Mouse (Mus musculus): ENCODE measurements around the gene Fam120a.
A peak's percentile ranks its signal among the peaks of the same experiment; 100 is the strongest.

Fam120a gene

GRCm38 (mm10) chr13:48913141-48913540 is 54.7 kb downstream of the Fam120a start:
- peak; percentile 34 for DNase-seq (ENCODE audit: low spot score)

DNA sequence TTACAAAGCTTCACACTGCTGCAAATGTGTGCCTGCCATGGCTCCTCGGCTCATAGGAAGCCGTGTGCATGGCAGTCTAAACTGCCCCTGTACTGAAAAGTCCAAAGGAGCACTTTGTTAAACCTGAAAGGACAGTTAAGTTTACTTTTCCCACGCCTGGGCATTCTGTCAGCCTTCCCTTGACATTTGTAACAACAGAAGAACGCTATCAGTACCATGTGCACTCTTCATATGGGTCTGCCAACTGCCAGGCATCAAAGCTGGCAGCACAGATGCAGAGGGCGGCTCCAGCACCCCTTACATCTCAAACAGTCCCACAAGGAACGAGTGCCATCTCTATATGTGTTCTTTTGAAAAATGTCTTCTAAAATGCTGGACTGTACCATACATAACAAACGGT is 56.4 kb downstream of the Fam120a start:
- DNase-seq (ENCODE audit: low spot score) = no peak

GRCm38 (mm10) chr13:48905458-48905857 is 62.4 kb downstream of the Fam120a start:
- no peak for DNase-seq (ENCODE audit: low spot score)

DNA sequence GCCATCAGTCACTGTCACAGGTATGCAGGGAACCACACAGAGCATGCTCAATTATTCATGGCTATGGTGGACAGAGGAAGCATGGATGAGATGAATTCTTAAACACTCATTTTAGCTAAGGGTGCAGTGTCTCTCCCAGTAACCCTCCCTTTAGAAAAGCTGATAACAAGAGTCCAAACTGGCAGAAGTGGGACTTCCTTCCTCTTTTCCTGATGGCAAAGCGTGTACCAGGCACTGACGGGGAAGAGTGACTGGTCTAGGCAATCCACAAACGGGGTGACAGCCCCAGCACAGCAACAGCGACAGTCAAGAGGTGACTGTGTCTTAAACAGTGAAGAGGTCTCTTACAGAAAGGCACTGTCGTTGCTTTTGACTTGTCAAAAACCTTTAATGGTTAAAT is 72.4 kb downstream of the Fam120a start:
- DNase-seq (ENCODE audit: low spot score) = no peak

- no peak for DNase-seq (ENCODE audit: low spot score)
These were observed 77.4 kb downstream of the Fam120a start for GRCm38 (mm10) chr13:48890260-48890960.

DNA sequence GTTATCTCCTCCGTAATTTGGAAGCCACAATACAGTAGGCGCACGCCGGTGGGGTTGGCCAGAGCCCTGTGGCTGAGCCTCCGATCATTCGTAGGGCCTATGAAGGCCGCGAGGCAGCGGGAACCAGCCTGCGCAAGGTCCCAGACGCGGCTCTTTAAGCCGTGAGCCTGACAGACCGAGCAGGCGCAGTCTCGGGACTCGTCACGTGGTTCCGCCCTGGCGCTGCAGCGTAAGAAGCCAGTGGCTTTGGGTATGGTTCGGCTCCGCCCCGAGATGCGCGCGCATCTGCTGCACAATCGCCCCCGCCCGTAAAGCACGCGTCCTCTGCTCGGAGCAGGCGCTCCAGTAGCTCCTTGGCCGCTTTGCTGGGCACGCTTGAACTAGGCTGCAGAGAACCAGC is 89.3 kb downstream of the Fam120a start:
- DNase-seq (ENCODE audit: low spot score) = peak; percentile 98

- DNase-seq (ENCODE audit: low spot score) = no peak
These were observed 90.0 kb downstream of the Fam120a start for GRCm38 (mm10) chr13:48877805-48878204.

DNA sequence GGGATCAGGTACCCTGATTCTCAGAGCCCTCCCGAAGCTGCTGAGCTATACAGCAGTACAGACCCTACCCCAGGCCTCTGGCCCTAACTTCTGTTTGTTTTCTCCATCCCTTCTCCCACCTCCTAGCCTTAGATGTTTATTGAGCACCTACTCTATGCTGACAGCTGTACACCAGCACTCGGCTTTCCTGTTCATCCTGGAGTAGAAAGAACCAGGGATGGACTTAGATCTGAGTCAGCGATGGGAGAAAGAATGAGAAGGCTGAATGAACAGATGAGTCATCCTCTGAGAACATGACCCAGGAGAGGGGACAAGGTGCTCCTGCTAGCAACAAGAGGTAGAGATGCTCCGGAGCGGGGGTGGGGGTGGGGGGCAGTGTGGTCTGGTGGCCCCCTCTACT is 95.1 kb downstream of the Fam120a start:
- DNase-seq (ENCODE audit: low spot score) = peak; percentile 46

DNA sequence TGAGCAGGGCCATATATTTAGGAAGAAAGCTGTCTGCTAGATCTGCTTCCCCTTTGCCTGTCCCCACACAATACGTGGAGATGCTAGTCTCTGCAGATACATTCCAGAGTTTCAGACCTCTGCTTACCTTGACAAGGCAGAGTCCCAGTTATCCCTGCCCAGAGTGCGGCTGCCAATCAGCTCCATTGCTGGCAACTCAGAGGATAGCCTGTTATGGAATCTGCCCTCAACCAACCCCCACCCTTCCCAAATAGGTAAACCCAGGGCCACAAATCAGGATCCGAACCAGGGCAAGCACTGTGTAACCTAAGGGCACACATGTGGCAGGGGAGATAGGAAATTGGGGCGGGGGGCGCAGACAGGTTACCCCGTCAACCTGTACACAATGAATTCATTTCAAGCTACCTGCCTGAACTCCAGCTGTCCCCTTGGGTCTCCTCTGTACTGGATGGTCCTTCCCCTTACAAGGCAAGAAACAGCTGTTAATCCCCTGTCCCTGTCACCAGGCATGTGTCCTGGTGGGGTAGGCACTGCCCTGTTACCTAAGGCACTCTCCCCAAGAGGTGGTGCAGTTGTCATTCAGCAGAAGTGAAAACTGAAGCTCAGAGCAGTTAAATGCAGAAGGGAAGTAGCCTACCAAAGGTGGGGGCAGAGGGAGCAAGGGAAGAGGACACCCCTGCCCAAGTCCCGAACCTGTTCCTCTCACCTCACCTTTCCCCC is 95.8 kb downstream of the Fam120a start:
- no peak for DNase-seq (ENCODE audit: low spot score)

- no peak for DNase-seq (ENCODE audit: low spot score)
These were observed 96.8 kb downstream of the Fam120a start, which contains the start of gene Phf2 for GRCm38 (mm10) chr13:48870771-48871731. Gene Phf2 (minus strand): TSS chr13:48871119.

DNA sequence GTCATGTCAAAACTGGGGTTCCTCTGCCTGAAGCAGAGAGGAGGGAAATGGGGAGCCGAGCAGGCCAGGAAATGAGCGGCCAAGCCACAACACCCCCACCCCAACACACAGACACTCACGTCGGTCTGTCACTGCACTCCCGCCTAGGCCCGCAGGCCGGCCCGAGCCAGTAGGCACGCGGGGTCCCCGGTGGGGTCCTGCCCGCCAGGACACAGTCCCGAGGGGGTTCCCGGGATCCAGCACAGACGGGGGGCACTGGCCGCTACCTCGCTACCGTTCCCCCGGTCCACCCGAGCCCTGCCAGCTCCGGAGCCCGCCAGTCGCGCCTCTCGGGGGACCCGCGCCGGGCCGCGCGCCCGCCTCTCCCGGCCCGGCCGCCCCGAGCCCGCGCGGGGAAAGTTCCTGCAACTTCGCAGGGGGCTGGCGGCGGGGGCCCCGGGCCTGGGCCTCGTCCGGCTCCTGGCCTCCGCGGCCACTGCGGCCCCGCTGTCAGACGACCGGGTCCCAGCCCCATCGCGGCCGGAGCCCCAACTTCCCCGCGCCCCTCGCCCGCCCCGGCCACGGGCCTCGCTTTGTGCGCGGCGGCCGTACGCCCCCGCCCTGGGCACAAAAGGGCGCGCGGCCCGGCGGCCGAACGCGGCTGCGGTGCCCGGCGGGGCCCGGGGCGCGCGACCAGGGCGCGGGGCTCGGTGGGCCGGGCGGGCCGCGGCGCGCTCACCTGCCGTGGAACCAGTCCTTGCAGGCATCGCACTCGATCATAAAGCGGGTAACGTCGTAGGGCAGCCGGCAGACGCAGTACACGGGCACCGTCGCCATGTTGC is 97.7 kb downstream of the Fam120a start:
- peak; percentile 29 for DNase-seq (ENCODE audit: low spot score)

DNA sequence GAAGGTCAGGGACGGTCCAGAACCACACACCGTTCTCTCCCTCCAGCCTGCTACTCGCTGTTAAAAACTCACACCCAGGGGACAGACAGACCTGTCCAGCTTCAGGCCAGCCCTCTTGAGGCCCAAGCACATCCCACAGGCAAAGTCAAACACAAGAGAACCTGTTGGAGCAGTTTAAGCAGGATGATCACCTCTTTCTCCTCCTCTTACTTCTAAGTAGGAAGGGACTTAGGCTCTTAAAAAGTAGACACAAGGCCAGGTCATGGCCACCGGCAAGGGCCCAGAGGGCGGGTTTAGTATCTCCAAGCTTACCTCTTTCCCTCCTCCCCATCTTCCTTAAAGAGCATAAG is 98.2 kb downstream of the Fam120a start:
- peak; percentile 27 for DNase-seq (ENCODE audit: low spot score)

DNA sequence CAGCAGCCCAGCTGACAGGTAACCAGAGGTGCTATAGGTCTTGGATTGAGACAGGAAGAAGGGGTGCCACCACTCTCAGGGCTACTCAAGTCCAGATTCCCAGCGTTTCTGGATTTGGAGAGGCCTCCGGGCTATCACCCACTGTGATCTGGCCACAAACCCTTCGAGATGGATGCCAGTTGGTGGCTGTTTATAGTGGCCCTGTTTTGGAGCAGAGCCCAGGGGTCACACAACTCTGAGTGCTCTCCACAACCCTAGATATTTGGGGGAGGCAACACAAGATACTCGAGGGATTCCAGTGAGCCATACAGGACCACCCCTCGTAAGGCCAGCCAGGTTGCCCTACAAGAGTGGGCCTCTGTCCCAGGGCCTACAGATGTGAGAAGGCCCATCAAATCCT is 98.7 kb downstream of the Fam120a start:
- no peak for DNase-seq (ENCODE audit: low spot score)

GRCm38 (mm10) chr13:48864673-48865356 is 103.0 kb downstream of the Fam120a start:
- no peak for DNase-seq (ENCODE audit: low spot score)

DNA sequence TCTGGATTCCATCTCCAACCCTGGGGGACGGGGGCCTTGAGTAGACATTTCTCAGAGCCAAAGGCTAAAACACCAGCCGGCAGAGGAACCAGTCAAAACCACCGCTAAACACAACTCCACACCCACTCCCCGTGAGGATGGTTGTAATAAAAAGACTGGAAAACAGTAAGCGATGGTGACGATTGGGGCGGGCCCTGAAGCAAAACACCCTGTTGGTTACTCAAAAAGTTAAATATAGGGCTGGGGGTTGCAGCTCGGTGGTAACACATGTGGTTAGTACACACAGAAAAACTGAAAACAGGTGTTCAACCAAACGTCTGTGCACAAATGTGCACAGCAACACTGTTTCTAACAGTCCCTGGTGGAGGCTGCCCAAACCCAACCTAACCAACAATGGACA is 104.3 kb downstream of the Fam120a start:
- DNase-seq (ENCODE audit: low spot score) = no peak

- DNase-seq (ENCODE audit: low spot score) = no peak
These were observed 105.9 kb downstream of the Fam120a start for GRCm38 (mm10) chr13:48861913-48862312.

- no peak for DNase-seq (ENCODE audit: low spot score)
These were observed 109.0 kb downstream of the Fam120a start for GRCm38 (mm10) chr13:48858779-48859178.

DNA sequence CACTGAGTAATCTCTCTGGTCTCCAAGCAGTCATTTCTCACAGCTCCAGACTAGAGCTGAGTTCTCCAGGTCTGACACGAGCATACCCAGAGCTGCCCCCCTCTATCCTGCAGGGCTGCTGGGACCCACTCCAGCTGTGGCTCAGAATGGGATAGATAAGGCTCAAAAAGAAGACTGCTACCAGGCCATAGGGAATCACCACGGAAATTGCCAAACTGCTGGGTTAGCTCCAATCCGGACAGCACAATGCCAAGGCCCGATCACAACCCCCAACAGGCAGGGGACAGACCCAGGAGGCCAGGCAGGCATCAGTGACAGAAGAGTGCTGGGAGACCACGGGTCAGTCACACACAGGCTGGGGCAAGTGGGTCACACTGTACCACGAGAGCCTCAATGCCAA is 109.8 kb downstream of the Fam120a start:
- no peak for DNase-seq (ENCODE audit: low spot score)

DNA sequence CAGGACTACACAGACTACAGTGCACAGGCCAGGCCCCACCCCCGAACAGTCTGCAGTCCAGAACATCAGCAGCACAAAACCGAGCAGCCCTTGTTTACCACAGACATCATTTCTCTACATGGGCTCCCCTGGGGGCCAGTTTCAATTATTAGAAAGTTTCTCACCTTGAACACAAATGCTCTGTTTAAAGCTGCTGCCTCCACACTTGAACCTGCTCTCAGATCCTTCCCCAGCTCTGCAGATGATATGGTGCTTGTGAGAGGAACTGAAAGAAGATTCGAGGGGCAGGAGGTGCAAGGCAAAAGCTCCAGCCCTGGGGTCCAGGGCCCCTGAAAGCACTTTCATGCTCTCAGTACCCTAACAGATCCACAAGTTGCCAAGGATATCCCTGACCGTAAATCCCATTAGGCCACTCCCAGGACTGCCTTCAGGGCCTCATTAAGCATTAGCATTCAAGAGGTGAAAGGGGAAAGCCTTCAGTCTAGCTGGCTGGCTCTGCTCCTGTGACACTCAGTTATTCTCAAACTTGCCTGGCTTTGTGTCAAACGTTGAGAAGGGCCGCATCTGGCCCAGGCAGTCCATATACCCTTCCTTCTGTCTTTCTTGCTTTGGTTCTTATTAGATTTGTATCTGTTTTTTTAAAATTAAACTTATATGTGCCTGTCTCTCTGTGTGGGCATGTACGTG is 110.4 kb downstream of the Fam120a start:
- DNase-seq (ENCODE audit: low spot score) = no peak

DNA sequence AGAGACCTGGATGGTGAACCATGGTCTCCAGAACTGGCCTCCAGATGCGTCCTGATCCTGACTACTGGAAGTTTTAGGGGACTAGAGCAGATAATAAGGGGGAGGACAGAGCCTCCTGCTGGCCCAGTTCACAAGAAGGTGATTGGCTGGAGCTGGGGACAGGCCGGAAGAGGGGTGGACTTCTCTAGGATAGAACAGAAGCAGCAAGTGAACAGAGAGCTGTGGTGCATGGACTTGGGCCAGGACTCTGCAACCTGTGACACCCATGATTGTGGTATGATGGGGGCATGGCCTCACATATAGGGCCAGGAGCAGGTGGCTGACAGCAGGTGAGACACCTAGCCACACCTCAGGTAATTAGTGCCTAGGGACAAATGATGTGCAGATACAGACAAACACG is 113.9 kb downstream of the Fam120a start:
- DNase-seq (ENCODE audit: low spot score) = no peak

DNA sequence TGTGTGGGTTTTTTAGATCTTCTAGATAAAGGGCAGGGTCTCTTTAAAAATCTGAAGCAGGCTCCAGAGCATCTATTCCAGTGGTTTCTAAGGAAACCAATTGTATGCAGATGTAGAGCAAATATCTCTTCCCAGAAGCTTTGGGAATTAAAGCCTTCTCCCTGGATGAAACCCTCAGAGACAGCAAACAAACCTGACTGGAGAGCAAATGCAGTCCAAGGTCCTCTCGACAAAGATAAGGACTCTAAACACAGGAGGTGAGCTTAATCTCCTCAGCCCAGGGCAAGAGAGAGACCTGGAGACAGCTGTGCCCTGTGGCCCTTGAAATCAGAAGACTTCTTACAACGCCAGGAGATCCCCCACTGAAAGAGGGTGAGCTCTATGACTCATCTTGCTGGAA is 114.3 kb downstream of the Fam120a start:
- DNase-seq (ENCODE audit: low spot score) = no peak
